Mouse (Mus musculus): ENCODE results near the gene Tgfbi.

Gene Tgfbi

DNA sequence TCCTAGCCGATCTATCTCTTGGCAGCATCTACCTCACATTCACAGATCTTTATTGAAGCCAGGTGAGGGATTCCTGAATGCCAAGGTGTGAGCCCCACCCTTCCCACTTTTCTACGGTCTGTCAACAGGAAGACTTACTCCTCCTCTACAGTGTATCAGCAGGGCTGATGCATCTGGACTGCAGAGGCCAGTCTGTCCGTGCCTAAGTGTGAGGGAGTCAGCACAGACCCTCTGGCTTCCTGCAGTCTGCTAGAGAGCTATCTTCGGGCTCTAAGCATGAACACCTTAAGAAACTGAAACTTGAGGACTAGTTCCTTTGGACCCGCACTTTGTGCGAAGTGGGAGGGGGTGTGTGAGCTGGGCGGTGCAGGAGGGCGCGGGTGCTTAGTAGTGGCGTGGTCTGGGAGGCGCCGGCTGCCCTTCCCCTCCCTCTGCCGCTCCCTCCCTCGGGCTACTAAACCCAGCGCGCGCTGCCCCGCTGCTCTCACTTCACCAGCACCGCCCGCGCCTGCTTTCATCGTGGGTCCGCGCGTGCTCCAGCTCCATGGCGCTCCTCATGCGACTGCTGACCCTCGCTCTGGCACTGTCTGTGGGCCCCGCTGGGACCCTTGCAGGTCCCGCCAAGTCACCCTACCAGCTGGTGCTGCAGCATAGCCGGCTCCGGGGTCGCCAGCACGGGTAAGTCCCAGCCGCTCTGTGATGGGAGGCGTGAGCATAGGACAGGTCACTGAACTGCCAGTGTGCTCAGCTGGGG, at the start of gene Tgfbi:
Tgfbi (plus strand) TSS at position 421 of the 754 bp plus-strand sequence.
- DNase-seq (ENCODE audit: low spot score) = peak; percentile 73

DNA sequence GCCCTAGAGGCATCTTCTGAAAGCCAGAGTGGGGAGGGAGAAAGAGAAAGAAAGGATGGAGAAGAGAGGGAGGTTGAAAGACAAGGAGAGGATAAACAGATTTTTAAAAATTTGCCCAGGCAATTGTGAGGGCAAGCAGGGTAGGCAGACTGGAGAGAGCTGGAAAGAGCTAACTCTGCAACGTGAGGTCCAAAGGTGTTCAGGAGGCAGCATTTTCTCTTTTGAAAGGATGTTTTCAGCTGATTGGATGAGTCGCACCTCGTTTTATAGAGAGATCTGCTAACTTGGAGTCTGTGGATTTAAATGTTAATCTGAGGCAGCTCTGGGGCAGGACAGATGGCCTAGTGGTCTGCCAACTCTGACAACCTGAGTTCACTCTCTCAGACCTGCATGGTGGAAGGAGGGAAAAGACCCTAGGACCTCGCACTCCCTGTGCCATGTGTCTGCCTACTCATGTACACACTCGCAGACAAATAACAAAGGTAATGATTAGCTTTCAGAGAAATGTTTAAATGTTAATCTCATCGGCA, 49.4 kb upstream of the Tgfbi start:
- DNase-seq (ENCODE audit: low spot score) = no peak

GRCm38 (mm10) chr13:56561129-56561528, 48.2 kb upstream of the Tgfbi start:
- DNase-seq (ENCODE audit: low spot score) = no peak

- DNase-seq (ENCODE audit: low spot score) = peak; percentile 77
These were observed 46.2 kb upstream of the Tgfbi start for GRCm38 (mm10) chr13:56563075-56563474.

- no peak for DNase-seq (ENCODE audit: low spot score)
These were observed 43.0 kb upstream of the Tgfbi start for GRCm38 (mm10) chr13:56566336-56566735.

DNA sequence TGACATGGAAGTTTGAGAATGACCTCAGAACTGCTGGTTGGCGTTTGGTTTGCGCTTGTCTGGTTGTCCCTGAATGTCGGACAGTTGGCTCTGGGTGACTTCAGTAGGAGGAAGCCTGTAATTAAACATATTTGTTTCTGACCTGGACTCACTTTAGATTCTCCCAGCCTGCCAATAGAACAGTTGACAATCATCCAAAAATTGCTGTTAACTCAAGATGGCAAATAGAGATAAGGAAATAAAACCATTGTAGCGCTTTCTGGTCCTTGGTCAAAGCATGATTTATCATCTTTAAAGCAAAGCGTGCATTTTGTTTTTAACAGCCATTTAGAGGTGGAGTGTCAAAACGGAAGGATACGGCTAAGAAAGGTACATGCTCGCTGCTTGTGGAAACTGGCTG, 37.7 kb upstream of the Tgfbi start:
- no peak for DNase-seq (ENCODE audit: low spot score)

- DNase-seq (ENCODE audit: low spot score) = no peak
These were observed 34.2 kb upstream of the Tgfbi start for GRCm38 (mm10) chr13:56575074-56575473.

- DNase-seq (ENCODE audit: low spot score) = peak; percentile 88
These were observed 33.5 kb upstream of the Tgfbi start for GRCm38 (mm10) chr13:56575701-56576321.

GRCm38 (mm10) chr13:56578097-56578496, 31.2 kb upstream of the Tgfbi start:
- no peak for DNase-seq (ENCODE audit: low spot score)

GRCm38 (mm10) chr13:56580450-56580849, 28.9 kb upstream of the Tgfbi start:
- DNase-seq (ENCODE audit: low spot score) = no peak

- no peak for DNase-seq (ENCODE audit: low spot score)
These were observed 27.8 kb upstream of the Tgfbi start for GRCm38 (mm10) chr13:56581512-56581911.

DNA sequence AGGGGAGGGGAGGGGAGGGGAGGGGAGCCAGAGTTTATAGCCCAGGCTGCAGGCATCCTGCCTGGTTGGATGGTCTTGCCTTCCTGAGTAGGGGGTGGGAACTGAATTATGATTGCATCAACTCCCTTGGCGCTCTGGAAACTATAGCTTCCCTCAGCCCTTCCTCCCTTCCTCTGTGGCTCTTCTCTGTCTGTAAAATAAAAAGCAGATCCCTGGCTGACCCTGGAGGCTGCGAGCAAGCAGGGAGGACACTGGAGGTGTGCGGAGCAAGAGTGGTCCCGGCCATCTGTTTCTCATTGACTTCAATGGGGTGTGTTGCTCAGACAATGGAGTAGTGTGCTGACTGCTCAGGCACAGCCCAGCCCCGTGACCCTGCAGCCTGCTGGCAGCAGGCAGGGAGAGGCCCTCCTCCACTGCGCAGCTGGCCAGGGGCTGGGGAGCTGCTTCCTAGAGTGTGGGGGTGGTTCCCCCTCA, 27.3 kb upstream of the Tgfbi start:
- peak; percentile 70 for DNase-seq (ENCODE audit: low spot score)

DNA sequence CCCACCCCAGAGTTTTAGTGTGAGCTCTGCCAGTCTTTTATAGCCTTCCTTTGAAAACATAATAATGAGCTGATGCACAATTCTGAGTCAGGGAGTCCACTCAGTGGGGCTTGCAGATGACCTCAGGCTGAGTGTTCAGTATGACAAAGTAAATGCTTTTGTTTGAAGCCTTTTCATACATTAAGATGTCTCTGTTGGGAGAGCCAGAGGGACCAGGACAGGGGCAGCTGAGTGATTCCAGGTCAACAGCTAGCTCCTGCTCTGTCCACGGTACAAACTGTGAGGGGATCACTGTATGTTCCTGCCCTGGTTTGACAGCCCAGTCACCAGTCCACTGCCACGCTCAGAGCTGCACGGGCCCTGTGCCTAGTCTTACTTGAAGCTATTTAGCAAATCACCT, 26.6 kb upstream of the Tgfbi start:
- DNase-seq (ENCODE audit: low spot score) = no peak

DNA sequence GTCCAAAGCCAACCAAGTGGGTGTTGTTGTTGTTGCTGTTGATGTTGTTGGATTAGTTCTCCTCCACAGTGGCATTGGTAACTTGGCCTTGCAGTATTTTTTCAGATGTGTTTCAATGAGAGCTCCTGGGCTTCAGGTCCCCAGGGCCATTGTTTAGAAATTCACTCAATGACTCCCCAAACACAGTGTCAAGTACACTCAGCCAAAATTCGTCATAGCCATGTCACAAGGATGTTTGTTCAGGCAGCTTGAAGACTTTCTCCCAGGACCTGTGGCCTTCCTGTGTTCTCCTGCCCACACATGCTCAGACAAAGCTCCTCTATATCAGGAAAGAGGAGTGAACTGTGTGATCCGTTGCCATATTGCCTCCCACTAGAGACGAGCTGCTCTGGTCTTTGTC, 23.3 kb upstream of the Tgfbi start:
- no peak for DNase-seq (ENCODE audit: low spot score)

DNA sequence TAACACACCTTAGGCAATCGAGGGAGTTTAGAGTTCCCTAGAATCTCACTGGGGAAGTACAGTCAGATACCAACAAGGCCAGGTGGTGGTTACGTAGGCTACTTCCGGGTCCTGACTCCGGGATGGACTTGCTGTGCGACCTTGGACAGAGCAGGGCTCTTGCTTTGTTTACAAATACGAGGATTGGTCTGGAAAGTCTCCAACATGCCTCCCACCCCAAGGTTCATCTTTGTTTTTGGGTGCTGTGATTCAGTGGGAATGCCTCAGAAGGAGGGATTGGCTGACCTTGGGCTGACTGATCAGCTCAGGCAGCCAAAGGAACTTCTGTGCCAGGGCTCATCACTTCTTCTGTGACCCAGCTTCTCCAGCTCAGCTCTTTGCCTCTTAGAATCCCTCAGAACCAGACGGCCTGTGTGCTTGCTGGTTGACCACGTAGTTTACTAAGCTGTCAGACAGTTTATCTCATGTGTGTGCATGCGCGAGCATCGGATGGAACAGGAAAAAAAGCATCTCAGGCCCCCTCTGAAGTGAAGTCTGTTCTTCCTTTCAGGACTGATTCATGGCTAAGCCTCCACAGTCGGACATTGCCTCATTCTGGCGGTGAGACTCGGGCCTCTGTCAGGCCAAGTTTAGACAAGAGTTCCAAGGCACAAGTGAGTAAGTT, 20.7 kb upstream of the Tgfbi start:
- DNase-seq (ENCODE audit: low spot score) = peak; percentile 63

GRCm38 (mm10) chr13:56590202-56590601, 19.1 kb upstream of the Tgfbi start:
- no peak for DNase-seq (ENCODE audit: low spot score)

DNA sequence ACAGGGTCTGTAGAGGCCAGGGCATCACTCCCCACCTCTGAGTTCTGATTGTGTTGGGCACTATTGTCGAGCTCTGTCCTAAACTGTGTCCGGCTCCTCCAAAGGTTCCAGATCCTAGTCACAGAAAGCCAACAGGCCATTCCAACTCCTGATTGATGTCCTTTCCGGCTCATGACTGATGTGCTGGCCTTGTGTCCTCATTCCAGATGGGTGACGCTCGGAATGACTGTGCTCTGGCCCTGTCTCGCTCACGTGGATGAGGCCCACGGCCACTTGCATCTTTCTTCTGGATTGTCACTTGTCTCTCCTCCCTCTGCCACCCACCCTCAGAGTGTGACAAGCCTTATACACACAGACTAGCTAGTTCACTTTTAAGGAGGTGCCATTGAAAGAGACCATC, 18.1 kb upstream of the Tgfbi start:
- DNase-seq (ENCODE audit: low spot score) = no peak

DNA sequence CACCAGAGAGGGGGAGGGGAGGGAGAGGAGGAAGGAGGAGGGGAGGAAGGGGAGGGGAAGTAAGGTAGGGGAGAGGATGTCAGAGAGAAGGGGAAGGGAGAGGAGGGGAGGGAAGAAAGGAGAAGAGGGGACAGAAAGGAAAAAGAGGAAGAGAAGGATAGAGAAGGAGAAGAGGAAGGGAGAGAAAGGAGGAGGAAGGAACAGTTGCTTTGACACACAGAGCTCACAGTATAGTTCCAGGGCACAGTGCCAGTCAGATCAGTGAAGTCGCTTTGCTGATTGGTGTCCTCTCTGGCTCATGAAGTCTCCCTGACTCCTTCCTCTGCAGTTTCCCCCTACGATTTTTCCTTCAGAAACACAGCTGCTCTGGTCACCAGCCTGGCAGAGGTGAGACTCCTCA, 17.4 kb upstream of the Tgfbi start:
- no peak for DNase-seq (ENCODE audit: low spot score)

DNA sequence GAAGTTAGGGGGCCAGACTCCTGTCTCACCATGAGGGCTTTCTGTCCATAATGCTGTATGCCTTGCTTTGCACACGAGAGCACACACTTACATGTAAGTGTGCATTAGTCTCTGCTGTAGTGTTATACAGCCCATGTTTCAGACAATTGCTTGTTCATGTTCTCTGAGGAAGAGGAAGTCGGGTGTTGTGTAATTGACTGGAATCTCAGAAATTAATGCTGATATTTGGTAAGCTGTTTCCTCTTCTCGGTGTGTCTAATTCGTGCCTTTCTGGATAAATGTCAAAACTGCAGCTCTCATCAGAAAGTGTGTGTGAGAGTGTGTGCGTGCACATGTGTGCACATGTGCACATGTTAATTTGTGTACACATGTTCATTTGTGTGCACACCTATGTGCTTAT, 16.1 kb upstream of the Tgfbi start:
- DNase-seq (ENCODE audit: low spot score) = no peak

- DNase-seq (ENCODE audit: low spot score) = no peak
These were observed 15.3 kb upstream of the Tgfbi start for GRCm38 (mm10) chr13:56593961-56594391.

DNA sequence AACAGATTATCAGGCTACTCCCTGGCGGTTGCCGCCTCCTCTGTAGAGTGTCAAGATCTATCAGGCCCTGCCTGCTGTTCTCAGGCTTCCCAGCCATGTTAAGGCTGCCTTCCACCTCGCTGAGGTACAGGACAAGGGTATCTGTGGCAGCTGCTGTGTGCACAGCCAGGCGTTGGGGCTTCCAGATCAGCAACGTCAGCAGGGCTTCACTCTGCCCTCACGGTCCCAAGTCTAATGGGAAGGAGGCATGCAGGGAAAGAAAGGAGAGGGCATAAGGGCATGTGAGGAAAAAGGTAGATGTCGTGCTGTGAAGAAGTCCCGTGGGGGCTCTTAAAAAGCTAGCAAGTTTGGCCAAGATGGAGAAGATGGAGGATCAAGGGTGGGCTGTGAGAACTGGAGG, 14.1 kb upstream of the Tgfbi start:
- DNase-seq (ENCODE audit: low spot score) = no peak

GRCm38 (mm10) chr13:56597296-56597695, 12.0 kb upstream of the Tgfbi start:
- DNase-seq (ENCODE audit: low spot score) = no peak

Data from testis, postnatal 10 days (tissue).